Mouse (Mus musculus): ENCODE measurements at regions not wholly inside any gene's neighbourhood (a gene's known extent, or its start where the extent isn't known, plus 50 kb on each side); places are given as distances from the start of the nearest gene placed in this dataset.

GRCm38 (mm10) chr3:40441092-40442036 is 89.7 kb upstream of the Intu start:
- no peak overlapping the region for H3K4me3 ChIP-seq (replicated peaks in 1 of 3; ENCODE audit: low read depth in 2 of 3, low read length in 2 of 3, poor library complexity in 1 of 3)
- H3K4me1 ChIP-seq (ENCODE audit: control insufficient read depth in 1 of 2, insufficient read depth in 2 of 2), result peaks cover 0 to 12% of the 10 kb centered on the region in 2 experiments; a peak in 2 of 4 replicates
- in situ Hi-C loops (cut with MboI; ENCODE audit: low pct_ligation_motif_present, low pct_unique_long_range_greater_than_20kb, low sequenced_read_pairs) (no loop called here), dilution Hi-C loops (cut with MboI; ENCODE audit: extremely low pct_ligation_motif_present, extremely low pct_unique_long_range_greater_than_20kb, low sequenced_read_pairs) (no loop called here)
- no peaks in the 10 kb centered on the region for H3K79me2 ChIP-seq (replicated peaks; ENCODE audit: control insufficient read depth, extremely low read depth, insufficient read depth, poor library complexity, severe bottlenecking)
- no peak for TF ChIP-seq SMC3 (IDR thresholded peaks at IDR 0.05; ENCODE audit: low read depth, low read length)
- no peak for TF ChIP-seq UBTF (IDR thresholded peaks at IDR 0.05; ENCODE audit: low read depth, low read length)
- TF ChIP-seq NELFE (IDR thresholded peaks at IDR 0.05; ENCODE audit: low read depth, low read length), result no peak
- TF ChIP-seq MYC (IDR thresholded peaks at IDR 0.05; ENCODE audit: low read depth, low read length), result no peak
- TF ChIP-seq NRF1 (IDR thresholded peaks at IDR 0.05; ENCODE audit: low read depth, low read length), result no peak
- no peak for TF ChIP-seq CHD2 (IDR thresholded peaks at IDR 0.05; ENCODE audit: low read length)
- H3K27ac ChIP-seq (ENCODE audit: insufficient read depth, low read depth), result no peak overlapping the region
- no peaks in the 10 kb centered on the region for H3K27me3 ChIP-seq (replicated peaks)
- no peak for DNase-seq (ENCODE audit: extremely low read depth)
- H3K9ac ChIP-seq (ENCODE audit: insufficient read depth, low read depth), result no peak overlapping the region
- H3K36me3 ChIP-seq (replicated peaks in 1 of 2; ENCODE audit: control insufficient read depth in 1 of 2, insufficient read depth in 1 of 2, low read length in 1 of 2), result no peaks in the 10 kb centered on the region
- H3K9me3 ChIP-seq (replicated peaks; ENCODE audit: low read length), result no peaks in the 10 kb centered on the region
- H3K4me2 ChIP-seq (ENCODE audit: insufficient read depth, low read depth, poor library complexity, severe bottlenecking), result no peak overlapping the region

- dilution Hi-C loops (cut with MboI; ENCODE audit: extremely low pct_ligation_motif_present, extremely low pct_unique_long_range_greater_than_20kb, low sequenced_read_pairs) (no loop called here), in situ Hi-C loops (cut with MboI; ENCODE audit: low pct_ligation_motif_present, low pct_unique_long_range_greater_than_20kb, low sequenced_read_pairs) (no loop called here)
- Histone ChIP-seq H3K9ac (ENCODE audit: insufficient read depth, low read depth) (no peak overlapping the region), H3K36me3 (replicated peaks in 1 of 2; ENCODE audit: control insufficient read depth in 1 of 2, insufficient read depth in 1 of 2, low read length in 1 of 2) (no peaks in the 10 kb centered on the region), H3K9me3 (replicated peaks; ENCODE audit: low read length) (no peaks in the 10 kb centered on the region), H3K27me3 (replicated peaks) (no peaks in the 10 kb centered on the region), H3K4me2 (ENCODE audit: insufficient read depth, low read depth, poor library complexity, severe bottlenecking) (peak overlapping the region; percentile 9; the same call in 1 of the 2 replicates), H3K4me1 (ENCODE audit: control insufficient read depth in 1 of 2, insufficient read depth in 2 of 2) (peaks cover 0 to 12% of the 10 kb centered on the region in 2 experiments; a peak in 2 of 4 replicates), H3K79me2 (replicated peaks; ENCODE audit: control insufficient read depth, extremely low read depth, insufficient read depth, poor library complexity, severe bottlenecking) (no peaks in the 10 kb centered on the region), H3K27ac (ENCODE audit: insufficient read depth, low read depth) (no peak overlapping the region), H3K4me3 (replicated peaks in 1 of 3; ENCODE audit: low read depth in 2 of 3, low read length in 2 of 3, poor library complexity in 1 of 3) (no peak overlapping the region)
- peak; percentile 46 for DNase-seq (ENCODE audit: extremely low read depth)
- TF ChIP-seq CHD2 (IDR thresholded peaks at IDR 0.05; ENCODE audit: low read length) (no peak), ETS1 (conservative IDR thresholded peaks at IDR 0.05; ENCODE audit: low read depth, low read length) (no peak), IRF4 (IDR thresholded peaks at IDR 0.05; ENCODE audit: low read depth, low read length) (no peak), CHD1 (IDR thresholded peaks at IDR 0.05; ENCODE audit: low read depth, low read length) (no peak), ZC3H11A (IDR thresholded peaks at IDR 0.05; ENCODE audit: low read depth, low read length) (peak; percentile 29; the same call in 1 of the 2 replicates), CTCF (conservative IDR thresholded peaks at IDR 0.05 in 1 of 2, IDR thresholded peaks at IDR 0.05 in 1 of 2; ENCODE audit: low read depth in 2 of 2, low read length in 2 of 2) (peak; percentile 73 to 86), ZNF384 (IDR thresholded peaks at IDR 0.05; ENCODE audit: low read depth, low read length) (0 out of 2 replicates have a peak, but pooled peaks have one; percentile 21), HCFC1 (IDR thresholded peaks at IDR 0.05; ENCODE audit: low read depth, low read length) (no peak), POLR2A (IDR thresholded peaks at IDR 0.05; ENCODE audit: low read depth, low read length) (no peak), ZMIZ1 (IDR thresholded peaks at IDR 0.05; ENCODE audit: low read depth, low read length) (no peak), USF1 (IDR thresholded peaks at IDR 0.05; ENCODE audit: low read depth, low read length) (no peak), UBTF (IDR thresholded peaks at IDR 0.05; ENCODE audit: low read depth, low read length) (no peak), MEF2A (IDR thresholded peaks at IDR 0.05; ENCODE audit: borderline replicate concordance, low read depth, low read length) (no peak), MAX (IDR thresholded peaks at IDR 0.05; ENCODE audit: low read length) (no peak), BHLHE40 (IDR thresholded peaks at IDR 0.05; ENCODE audit: low read depth, low read length) (no peak), RAD21 (IDR thresholded peaks at IDR 0.05; ENCODE audit: low read depth, low read length) (peak; percentile 93), E2F4 (IDR thresholded peaks at IDR 0.05; ENCODE audit: insufficient replicate concordance, low read depth, low read length) (no peak), SMC3 (IDR thresholded peaks at IDR 0.05; ENCODE audit: low read depth, low read length) (peak; percentile 76), MAZ (IDR thresholded peaks at IDR 0.05; ENCODE audit: low read depth, low read length) (no peak), MXI1 (IDR thresholded peaks at IDR 0.05; ENCODE audit: low read depth, low read length) (no peak), KAT2A (IDR thresholded peaks at IDR 0.05; ENCODE audit: insufficient replicate concordance, low read length) (no peak), SIN3A (IDR thresholded peaks at IDR 0.05; ENCODE audit: low read length) (no peak), PAX5 (IDR thresholded peaks at IDR 0.05; ENCODE audit: low read length) (no peak), POLR2AphosphoS2 (IDR thresholded peaks at IDR 0.05; ENCODE audit: low read depth, low read length) (no peak)
These were observed 87.1 kb upstream of the Intu start for GRCm38 (mm10) chr3:40443788-40444595.
